8 mouse cellular contexts compared by ENCODE assay signal in genomic region chr6:97857690-97858089, GRCm38 (mm10). TPM values are rescaled to one million over a fixed set of nuclear protein-coding genes. Genes with fewer than 3 reads are reported as not detected.
DNase-seq lines count a peak whose midpoint lies in the region; ATAC-seq and TF ChIP-seq lines count a peak whose summit lies in the region.

No protein-coding gene starts in this region.

- H3K36me3 ChIP-seq in heart, postnatal 0 days (replicated peaks; ENCODE audit: control insufficient read depth, insufficient read depth, low read length), result no peaks in the 10 kb centered on the region

- no peak for DNase-seq in left cerebral cortex, adult 2 months (ENCODE audit: extremely low spot score in 1 of 2, low spot score in 2 of 2)
- no peak for DNase-seq in left cerebral cortex, postnatal 4 days
- DNase-seq in embryo, embryonic 11 days, result peak; percentile 26
- DNase-seq in heart, postnatal 0 days (ENCODE audit: low spot score), result no peak
- peak; percentile 20 for DNase-seq in lung, postnatal 25 days (ENCODE audit: low spot score)
- DNase-seq in spleen, postnatal 10 days (ENCODE audit: low spot score in 2 of 2), result no peak
- no peak for DNase-seq in thymus, postnatal 4 days
- DNase-seq in layer of hippocampus, postnatal 25 days (ENCODE audit: extremely low spot score in 1 of 2, low spot score in 1 of 2), result no peak

- TF ChIP-seq CTCF in left cerebral cortex, adult 2 months (IDR thresholded peaks at IDR 0.05), result peak; percentile 26
- TF ChIP-seq CTCF in heart, postnatal 0 days (IDR thresholded peaks at IDR 0.05; ENCODE audit: low read depth), result peak; percentile 41; the same call in 1 of the 2 replicates

- H3K4me3 ChIP-seq in left cerebral cortex, adult 2 months, result no peak overlapping the region
- H3K4me3 ChIP-seq in heart, postnatal 0 days (ENCODE audit: low read depth, low read length), result no peak overlapping the region

- H3K4me1 ChIP-seq in heart, postnatal 0 days (ENCODE audit: control insufficient read depth, insufficient read depth), result peaks cover 20% of the 10 kb centered on the region

- TF ChIP-seq EP300 in heart, postnatal 0 days (IDR thresholded peaks at IDR 0.05; ENCODE audit: low read depth), result no peak

- WGBS in heart, postnatal 0 days, result 58% methylated on average over 3 of the region's 3 CpGs

- H3K27ac ChIP-seq in left cerebral cortex, adult 2 months, result no peak overlapping the region
- H3K27ac ChIP-seq in heart, postnatal 0 days (ENCODE audit: low read depth), result peak overlapping the region; percentile 34; the same call in 1 of the 2 replicates

- ATAC-seq in heart, postnatal 0 days (ENCODE audit: insufficient read depth, low read depth), result peak; percentile 47; the same call in 1 of the 2 replicates

- no peaks in the 10 kb centered on the region for H3K9me3 ChIP-seq in heart, postnatal 0 days (replicated peaks; ENCODE audit: control insufficient read depth, low read length)

- intact Hi-C loops in left cerebral cortex, adult 2 months (cut with DNase I), result no loop called here
- intact Hi-C loops in left cerebral cortex, postnatal 4 days (cut with DNase I), result no loop called here

- H3K27me3 ChIP-seq in heart, postnatal 0 days (ENCODE audit: control insufficient read depth, insufficient read depth, low read length), result no peaks in the 10 kb centered on the region

- no peak overlapping the region for H3K4me2 ChIP-seq in heart, postnatal 0 days (ENCODE audit: low read depth, low read length)

- no peak overlapping the region for H3K9ac ChIP-seq in heart, postnatal 0 days (replicated peaks; ENCODE audit: low read depth, low read length)

RNA-seq across cellular contexts. Expression of gene Mitf, which starts 50.8 kb away (rescaled TPM):
- total RNA-seq in left cerebral cortex, adult 2 months (2021), result 1 to 10 TPM; 7.8 to 8.2 TPM
- total RNA-seq in left cerebral cortex, postnatal 4 days (2021), result 1 to 10 TPM; 1.1 to 2.0 TPM
- 70.1 and 94.1 TPM in 2 replicates for total RNA-seq in heart, postnatal 0 days (2014; rRNA removed; ENCODE audit: low replicate concordance)
- polyA plus RNA-seq in heart, postnatal 0 days (2015; fragmentation: Nextera tagmentation; extraction: Ambion mirVana), result 26.2 and 26.9 TPM in 2 replicates
- total RNA-seq in layer of hippocampus, postnatal 25 days (2021), result 1 to 10 TPM; 6.5 to 6.9 TPM

Comparison
In these comparisons a context has a peak if more than half of its experiments do, and no peak if none do; other contexts are left out.
1. DNase-seq: peak in embryo, embryonic 11 days (single experiment) and lung, postnatal 25 days (single experiment); none in left cerebral cortex, adult 2 months (0 of 2), left cerebral cortex, postnatal 4 days (single experiment), heart, postnatal 0 days (single experiment), spleen, postnatal 10 days (0 of 2), thymus, postnatal 4 days (single experiment) and layer of hippocampus, postnatal 25 days (0 of 2).